Mouse (Mus musculus): ENCODE results near the gene Gstm4. TPM values are rescaled to one million over a fixed set of nuclear protein-coding genes. Genes with fewer than 3 reads are reported as not detected.
A peak's percentile ranks its signal among the peaks of the same experiment; 100 is the strongest.
"Not testable (repeated sequence)": the region's sequence is repeated elsewhere in the genome, so short reads cannot be mapped to it uniquely, and the experiment has no call there.

Gstm4 gene
- polyA plus RNA-seq, 1 experiment from 2014 or later = 17.2 TPM

DNA sequence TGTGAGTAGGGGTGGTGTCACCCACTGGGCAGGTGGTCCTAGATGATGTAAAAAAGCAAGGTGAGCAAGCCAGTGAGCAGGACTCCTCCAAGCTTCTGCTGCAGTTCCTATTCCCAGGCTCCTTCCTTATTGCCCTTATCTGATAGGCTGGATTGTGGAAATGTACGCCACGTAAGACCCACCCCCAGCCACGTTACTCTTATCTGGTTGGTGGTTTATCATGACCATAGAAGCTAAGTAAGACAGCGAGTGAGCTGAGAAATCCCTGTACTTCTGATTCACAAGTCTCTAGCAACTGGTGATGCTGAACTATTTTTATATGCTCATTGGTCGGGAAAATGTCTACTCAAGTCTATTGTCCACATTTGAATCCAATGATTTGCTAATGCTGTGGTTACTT is 18.6 kb downstream of the Gstm4 start:
- Histone ChIP-seq H3K4me2 (replicated peaks; ENCODE audit: low read depth, low read length) (no peak overlapping the region), H3K27me3 (ENCODE audit: control insufficient read depth, insufficient read depth, low read length) (no peaks in the 10 kb centered on the region), H3K27ac (ENCODE audit: low read depth, low read length) (no peak overlapping the region), H3K4me1 (ENCODE audit: control insufficient read depth, insufficient read depth, low read length) (no peaks in the 10 kb centered on the region), H3K4me3 (ENCODE audit: low read length) (no peak overlapping the region), H3K9ac (ENCODE audit: low read depth, low read length) (no peak overlapping the region), H3K36me3 (ENCODE audit: control insufficient read depth, insufficient read depth, low read length) (no peaks in the 10 kb centered on the region), H3K9me3 (ENCODE audit: control insufficient read depth, low read length) (no peaks in the 10 kb centered on the region)
- no peak for ATAC-seq (ENCODE audit: low FRiP score, low TSS enrichment)
- whole genome bisulfite sequencing = 83% methylated on average over 5 of the region's 5 CpGs

GRCm38 (mm10) chr3:108025318-108025717 is 19.4 kb downstream of the Gstm4 start:
- Histone ChIP-seq H3K9ac (ENCODE audit: low read depth, low read length) (no peak overlapping the region), H3K36me3 (ENCODE audit: control insufficient read depth, insufficient read depth, low read length) (no peaks in the 10 kb centered on the region), H3K4me3 (ENCODE audit: low read length) (no peak overlapping the region), H3K27ac (ENCODE audit: low read depth, low read length) (no peak overlapping the region), H3K4me2 (replicated peaks; ENCODE audit: low read depth, low read length) (no peak overlapping the region), H3K9me3 (ENCODE audit: control insufficient read depth, low read length) (no peaks in the 10 kb centered on the region), H3K4me1 (ENCODE audit: control insufficient read depth, insufficient read depth, low read length) (no peaks in the 10 kb centered on the region), H3K27me3 (ENCODE audit: control insufficient read depth, insufficient read depth, low read length) (no peaks in the 10 kb centered on the region)
- ATAC-seq (ENCODE audit: low FRiP score, low TSS enrichment) = no peak
- 38% methylated on average over 4 of the region's 4 CpGs for WGBS

DNA sequence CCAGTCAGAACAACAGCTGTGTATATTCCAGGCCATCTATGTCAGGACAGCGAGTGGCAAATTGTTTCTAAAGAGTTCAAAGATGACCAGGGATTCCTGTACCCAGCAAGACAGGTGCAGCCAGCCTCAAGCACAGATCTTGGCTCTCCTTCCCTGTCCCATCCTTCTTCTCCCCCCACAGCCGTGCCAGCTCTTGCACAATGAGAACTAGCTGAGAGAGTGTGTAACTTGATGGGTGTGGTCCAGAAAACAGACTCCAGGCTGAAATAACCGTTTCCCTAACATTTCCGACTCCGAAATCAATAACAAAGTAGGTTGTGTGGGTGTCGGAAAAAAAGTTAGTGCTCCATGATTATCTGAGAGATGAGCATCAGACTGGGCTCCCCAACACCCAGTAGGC is 22.0 kb downstream of the Gstm4 start:
- no peak for ATAC-seq (ENCODE audit: low FRiP score, low TSS enrichment)
- no peak overlapping the region for H3K27ac ChIP-seq (ENCODE audit: low read depth, low read length)
- no peak overlapping the region for H3K9ac ChIP-seq (ENCODE audit: low read depth, low read length)
- H3K36me3 ChIP-seq (ENCODE audit: control insufficient read depth, insufficient read depth, low read length) = no peaks in the 10 kb centered on the region
- H3K4me1 ChIP-seq (ENCODE audit: control insufficient read depth, insufficient read depth, low read length) = no peaks in the 10 kb centered on the region
- no peaks in the 10 kb centered on the region for H3K27me3 ChIP-seq (ENCODE audit: control insufficient read depth, insufficient read depth, low read length)
- WGBS = 79% methylated on average over 6 of the region's 6 CpGs
- H3K4me2 ChIP-seq (replicated peaks; ENCODE audit: low read depth, low read length) = no peak overlapping the region
- no peaks in the 10 kb centered on the region for H3K9me3 ChIP-seq (ENCODE audit: control insufficient read depth, low read length)
- no peak overlapping the region for H3K4me3 ChIP-seq (ENCODE audit: low read length)

GRCm38 (mm10) chr3:108020351-108021022 is 24.2 kb downstream of the Gstm4 start:
- WGBS = 79% methylated on average over 11 of the region's 11 CpGs
- not testable (repeated sequence) for H3K27ac ChIP-seq (ENCODE audit: low read depth, low read length); H3K27me3 ChIP-seq (ENCODE audit: control insufficient read depth, insufficient read depth, low read length); ATAC-seq (ENCODE audit: low FRiP score, low TSS enrichment); H3K9ac ChIP-seq (ENCODE audit: low read depth, low read length); H3K4me3 ChIP-seq (ENCODE audit: low read length); H3K4me2 ChIP-seq (replicated peaks; ENCODE audit: low read depth, low read length); H3K4me1 ChIP-seq (ENCODE audit: control insufficient read depth, insufficient read depth, low read length); H3K9me3 ChIP-seq (ENCODE audit: control insufficient read depth, low read length); H3K36me3 ChIP-seq (ENCODE audit: control insufficient read depth, insufficient read depth, low read length)

DNA sequence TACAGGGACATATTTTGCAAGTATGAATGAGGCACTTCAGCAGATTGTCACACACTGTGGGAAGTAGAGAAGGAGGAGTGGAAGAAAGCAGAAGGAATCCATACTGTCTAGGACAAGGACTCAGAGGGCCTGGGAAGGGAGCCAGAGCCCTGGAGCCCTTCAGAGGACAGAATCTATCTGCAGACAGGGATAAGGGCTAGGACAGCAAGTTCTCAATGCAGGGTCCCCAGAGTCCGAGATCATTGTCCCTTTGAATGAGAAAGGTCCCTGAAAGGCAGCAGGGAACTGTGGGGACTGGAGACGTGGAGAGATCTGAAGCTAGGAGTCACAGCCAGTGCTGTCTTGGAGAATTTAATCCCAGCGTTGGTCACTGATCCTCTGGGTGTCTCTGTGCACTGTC is 25.5 kb downstream of the Gstm4 start:
- not testable (repeated sequence) for H3K9ac ChIP-seq (ENCODE audit: low read depth, low read length); H3K27me3 ChIP-seq (ENCODE audit: control insufficient read depth, insufficient read depth, low read length); H3K9me3 ChIP-seq (ENCODE audit: control insufficient read depth, low read length); H3K4me3 ChIP-seq (ENCODE audit: low read length); H3K36me3 ChIP-seq (ENCODE audit: control insufficient read depth, insufficient read depth, low read length); H3K4me1 ChIP-seq (ENCODE audit: control insufficient read depth, insufficient read depth, low read length); ATAC-seq (ENCODE audit: low FRiP score, low TSS enrichment); H3K4me2 ChIP-seq (replicated peaks; ENCODE audit: low read depth, low read length); H3K27ac ChIP-seq (ENCODE audit: low read depth, low read length)
- WGBS = 84% methylated on average over 3 of the region's 3 CpGs

GRCm38 (mm10) chr3:108018190-108018820 is 26.4 kb downstream of the Gstm4 start:
- Histone ChIP-seq H3K4me2 (replicated peaks; ENCODE audit: low read depth, low read length) (peak overlapping the region; percentile 60), H3K27ac (ENCODE audit: low read depth, low read length) (no peak overlapping the region), H3K4me1 (ENCODE audit: control insufficient read depth, insufficient read depth, low read length) (0 out of 2 replicates have a peak, but pooled peaks cover 2% of the 10 kb centered on the region), H3K27me3 (ENCODE audit: control insufficient read depth, insufficient read depth, low read length) (no peaks in the 10 kb centered on the region), H3K9me3 (ENCODE audit: control insufficient read depth, low read length) (no peaks in the 10 kb centered on the region), H3K36me3 (ENCODE audit: control insufficient read depth, insufficient read depth, low read length) (no peaks in the 10 kb centered on the region), H3K4me3 (ENCODE audit: low read length) (peak overlapping the region; percentile 12), H3K9ac (ENCODE audit: low read depth, low read length) (peak overlapping the region; percentile 46)
- WGBS = 25% methylated on average over 14 of the region's 14 CpGs
- no peak for ATAC-seq (ENCODE audit: low FRiP score, low TSS enrichment)

GRCm38 (mm10) chr3:108017473-108018189 is 27.1 kb downstream of the Gstm4 start, which contains the start of gene Gstm1:
Gstm1 (minus strand) TSS chr3:108017973.
- peak within 1 kb of the TSS; percentile 60 for H3K4me2 ChIP-seq (replicated peaks; ENCODE audit: low read depth, low read length)
- H3K9me3 ChIP-seq (ENCODE audit: control insufficient read depth, low read length) = no peaks in the 10 kb centered on the region
- under 1% methylated on average over 31 of the region's 31 CpGs for WGBS
- H3K36me3 ChIP-seq (ENCODE audit: control insufficient read depth, insufficient read depth, low read length) = no peaks in the 10 kb centered on the region
- H3K27me3 ChIP-seq (ENCODE audit: control insufficient read depth, insufficient read depth, low read length) = no peaks in the 10 kb centered on the region
- peak; percentile 99 for ATAC-seq (ENCODE audit: low FRiP score, low TSS enrichment)
- H3K4me3 ChIP-seq (ENCODE audit: low read length) = peak within 1 kb of the TSS; percentile 37
- 0 out of 2 replicates have a peak, but pooled peaks cover 4% of the 10 kb centered on the region for H3K4me1 ChIP-seq (ENCODE audit: control insufficient read depth, insufficient read depth, low read length)
- peak within 1 kb of the TSS; percentile 52 for H3K9ac ChIP-seq (ENCODE audit: low read depth, low read length)
- H3K27ac ChIP-seq (ENCODE audit: low read depth, low read length) = peak within 1 kb of the TSS; percentile 87

GRCm38 (mm10) chr3:108016468-108016867 is 28.2 kb downstream of the Gstm4 start:
- H3K9ac ChIP-seq (ENCODE audit: low read depth, low read length); H3K27ac ChIP-seq (ENCODE audit: low read depth, low read length); H3K9me3 ChIP-seq (ENCODE audit: control insufficient read depth, low read length); H3K4me3 ChIP-seq (ENCODE audit: low read length); H3K4me2 ChIP-seq (replicated peaks; ENCODE audit: low read depth, low read length); H3K36me3 ChIP-seq (ENCODE audit: control insufficient read depth, insufficient read depth, low read length); ATAC-seq (ENCODE audit: low FRiP score, low TSS enrichment); H3K27me3 ChIP-seq (ENCODE audit: control insufficient read depth, insufficient read depth, low read length); H3K4me1 ChIP-seq (ENCODE audit: control insufficient read depth, insufficient read depth, low read length): not testable (repeated sequence)
- 83% methylated on average over 5 of the region's 5 CpGs for WGBS

DNA sequence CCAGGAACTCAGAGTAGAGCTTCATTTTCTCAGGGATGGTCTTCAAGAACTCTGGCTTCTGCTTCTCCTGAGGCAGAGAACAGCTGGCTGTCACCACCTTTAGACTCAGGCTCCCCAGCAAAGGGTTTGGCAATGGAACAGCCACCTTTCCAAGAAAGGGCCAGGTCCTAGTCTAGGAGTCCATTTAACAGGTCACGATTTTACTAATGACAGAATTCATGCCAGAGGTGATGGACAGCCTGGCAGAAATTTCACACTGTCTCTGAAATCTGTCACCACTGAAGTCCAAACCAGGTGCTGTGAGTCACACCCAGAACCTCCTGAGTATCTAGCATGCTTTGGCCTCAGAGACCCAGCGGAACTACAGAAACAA is 29.7 kb downstream of the Gstm4 start:
- H3K4me3 ChIP-seq (ENCODE audit: low read length) = no peak overlapping the region
- no peak overlapping the region for H3K9ac ChIP-seq (ENCODE audit: low read depth, low read length)
- no peaks in the 10 kb centered on the region for H3K27me3 ChIP-seq (ENCODE audit: control insufficient read depth, insufficient read depth, low read length)
- no peaks in the 10 kb centered on the region for H3K9me3 ChIP-seq (ENCODE audit: control insufficient read depth, low read length)
- H3K36me3 ChIP-seq (ENCODE audit: control insufficient read depth, insufficient read depth, low read length) = no peaks in the 10 kb centered on the region
- WGBS = 84% methylated on average over 2 of the region's 2 CpGs
- no peak overlapping the region for H3K4me2 ChIP-seq (replicated peaks; ENCODE audit: low read depth, low read length)
- no peak for ATAC-seq (ENCODE audit: low FRiP score, low TSS enrichment)
- H3K4me1 ChIP-seq (ENCODE audit: control insufficient read depth, insufficient read depth, low read length) = 0 out of 2 replicates have a peak, but pooled peaks cover 4% of the 10 kb centered on the region
- H3K27ac ChIP-seq (ENCODE audit: low read depth, low read length) = no peak overlapping the region

All from kidney, embryonic 14.5 days (tissue).